Mouse (Mus musculus) E14TG2a.4 (cell line): ENCODE data around the gene Plcl1.

Source experiments
- CTCF ChIP-seq: conservative IDR thresholded peaks from 2 replicates; pipeline ENCODE4 v1.5.1; 2014; ENCODE audit warnings: low read length
- NANOG ChIP-seq: IDR thresholded peaks from 2 replicates; pipeline ENCODE4 v1.6.1; 2014; ENCODE audit warnings: borderline replicate concordance, low read length, mixed read lengths
- POU5F1 ChIP-seq: IDR thresholded peaks from 2 replicates; pipeline ENCODE4 v1.6.1; 2014; ENCODE audit warnings: low read length, borderline replicate concordance

GRCm38 (mm10) chr1:55686261-55686660, 280.5 kb downstream of the Plcl1 start:
- no peak for TF ChIP-seq CTCF
- no peak for TF ChIP-seq NANOG
- TF ChIP-seq POU5F1, result no peak
